Mouse (Mus musculus): ENCODE measurements around the gene Cybrd1. TPM values are rescaled to one million over a fixed set of nuclear protein-coding genes. Genes with fewer than 3 reads are reported as not detected.

Gene Cybrd1
- total RNA-seq (2021): 1 to 10 TPM in 1 of 2 experiments, under 1 TPM in 1; 0.95 to 1.0 TPM
- long read RNA-seq, experiment 1: 0 reads
- long read RNA-seq, experiment 2: 0 reads

DNA sequence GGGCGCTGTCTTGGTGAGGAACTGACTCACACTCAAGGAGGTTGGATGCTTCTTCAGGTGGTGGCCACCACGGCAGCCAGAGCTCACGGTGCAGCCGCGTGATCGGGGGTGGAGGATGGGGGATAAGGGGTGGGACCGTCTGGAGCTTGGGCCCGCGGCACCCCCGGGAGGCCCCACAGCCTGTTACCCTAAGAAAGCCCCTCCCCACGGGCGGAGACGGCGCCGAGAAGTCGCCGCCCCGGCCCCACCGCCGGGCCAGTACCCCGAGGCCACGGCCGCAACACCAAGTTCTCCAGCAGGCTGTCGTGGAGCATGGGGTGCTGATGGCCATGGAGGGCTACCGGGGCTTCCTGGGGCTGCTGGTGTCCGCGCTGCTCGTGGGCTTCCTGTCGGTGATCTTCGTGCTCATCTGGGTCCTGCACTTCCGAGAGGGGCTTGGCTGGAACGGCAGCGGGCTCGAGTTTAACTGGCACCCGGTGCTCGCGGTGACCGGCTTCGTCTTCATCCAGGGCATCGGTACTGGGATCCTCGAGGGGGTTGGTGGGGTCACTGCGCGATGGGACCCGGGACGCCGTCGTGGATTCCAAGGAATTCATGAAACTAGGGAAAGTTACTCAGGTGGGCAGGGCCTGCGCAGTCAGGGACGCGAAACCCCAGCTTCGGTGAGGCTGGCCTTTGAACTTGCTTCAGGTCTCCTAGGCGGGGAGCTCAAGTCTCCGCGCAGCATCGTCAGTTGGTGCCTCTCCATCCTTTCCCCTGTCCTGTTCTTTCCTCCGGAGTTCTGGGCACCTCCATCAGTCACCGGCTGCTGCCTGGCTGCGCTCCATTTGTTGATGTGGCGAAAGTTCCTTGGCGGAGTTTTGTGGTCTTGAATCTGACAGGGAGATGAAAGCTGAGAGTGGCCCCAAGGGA is at the start of gene Cybrd1:
Gene Cybrd1, plus strand, starts transcription at position 127 of the 912 bp plus-strand sequence.
- DNase-seq (ENCODE audit: low spot score in 2 of 2): no peak

DNA sequence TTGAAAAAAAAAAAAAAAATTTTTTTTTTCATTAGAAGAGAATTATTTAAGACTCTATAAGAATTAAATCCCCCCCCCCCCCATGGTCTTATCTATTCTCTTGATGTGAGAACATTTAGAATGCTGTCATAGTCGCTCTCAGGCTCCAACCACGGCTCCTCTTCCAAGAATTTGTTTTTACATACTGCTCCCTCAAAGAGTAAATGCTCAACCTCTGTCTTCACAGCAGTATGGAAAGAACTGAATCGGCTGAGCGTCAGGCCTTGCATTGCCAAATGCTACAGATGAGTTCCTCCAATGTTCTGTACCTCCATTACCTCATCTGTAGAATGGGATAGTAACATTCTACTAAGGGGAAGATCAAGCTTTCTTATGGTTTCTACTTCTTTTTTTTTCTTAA is 46.1 kb upstream of the Cybrd1 start:
- no peak for DNase-seq (ENCODE audit: low spot score in 2 of 2)

GRCm38 (mm10) chr2:71073330-71073729 is 44.4 kb upstream of the Cybrd1 start:
- no peak for DNase-seq (ENCODE audit: low spot score in 2 of 2)

GRCm38 (mm10) chr2:71073828-71074227 is 43.9 kb upstream of the Cybrd1 start:
- DNase-seq (ENCODE audit: low spot score in 2 of 2): no peak

- DNase-seq (ENCODE audit: low spot score in 2 of 2): no peak
These were observed 35.3 kb upstream of the Cybrd1 start for GRCm38 (mm10) chr2:71082416-71082815.

DNA sequence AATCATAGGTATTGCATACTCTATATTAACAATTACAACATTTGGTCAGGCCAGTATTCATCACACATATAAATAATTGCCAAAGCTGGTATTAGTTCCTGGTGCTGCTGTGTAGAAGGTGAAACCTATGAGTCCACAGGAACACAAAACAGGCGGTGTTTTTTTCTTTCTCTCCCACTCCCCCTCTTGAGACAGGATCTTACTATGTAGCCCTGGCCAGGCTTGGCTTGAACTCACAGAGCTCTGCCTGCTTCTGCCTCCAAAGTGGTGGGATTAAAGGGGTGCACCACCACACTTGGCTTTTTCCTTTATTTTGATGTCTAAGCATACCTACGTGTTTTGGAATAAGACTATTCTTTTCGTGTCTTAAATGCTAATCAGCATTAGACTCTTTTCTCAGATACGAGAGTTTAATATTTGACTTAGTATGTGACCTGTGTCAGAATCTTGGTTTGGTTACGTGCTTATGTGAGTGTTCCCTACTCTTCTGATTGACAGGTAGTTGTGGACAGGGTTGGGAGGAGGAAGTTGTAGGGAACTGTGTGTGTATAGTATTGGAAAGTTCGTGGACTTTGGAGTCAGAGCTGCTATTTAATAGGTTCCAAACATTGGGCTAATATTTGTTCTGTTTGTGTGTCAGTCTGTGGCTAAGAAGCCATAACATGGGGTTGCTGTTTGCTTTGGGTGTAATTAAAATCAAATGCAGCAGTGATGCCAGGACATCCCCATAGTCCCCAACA is 34.1 kb upstream of the Cybrd1 start:
- DNase-seq (ENCODE audit: low spot score in 2 of 2): no peak

- DNase-seq (ENCODE audit: low spot score in 2 of 2): no peak
These were observed 28.0 kb upstream of the Cybrd1 start for GRCm38 (mm10) chr2:71089766-71090165.

DNA sequence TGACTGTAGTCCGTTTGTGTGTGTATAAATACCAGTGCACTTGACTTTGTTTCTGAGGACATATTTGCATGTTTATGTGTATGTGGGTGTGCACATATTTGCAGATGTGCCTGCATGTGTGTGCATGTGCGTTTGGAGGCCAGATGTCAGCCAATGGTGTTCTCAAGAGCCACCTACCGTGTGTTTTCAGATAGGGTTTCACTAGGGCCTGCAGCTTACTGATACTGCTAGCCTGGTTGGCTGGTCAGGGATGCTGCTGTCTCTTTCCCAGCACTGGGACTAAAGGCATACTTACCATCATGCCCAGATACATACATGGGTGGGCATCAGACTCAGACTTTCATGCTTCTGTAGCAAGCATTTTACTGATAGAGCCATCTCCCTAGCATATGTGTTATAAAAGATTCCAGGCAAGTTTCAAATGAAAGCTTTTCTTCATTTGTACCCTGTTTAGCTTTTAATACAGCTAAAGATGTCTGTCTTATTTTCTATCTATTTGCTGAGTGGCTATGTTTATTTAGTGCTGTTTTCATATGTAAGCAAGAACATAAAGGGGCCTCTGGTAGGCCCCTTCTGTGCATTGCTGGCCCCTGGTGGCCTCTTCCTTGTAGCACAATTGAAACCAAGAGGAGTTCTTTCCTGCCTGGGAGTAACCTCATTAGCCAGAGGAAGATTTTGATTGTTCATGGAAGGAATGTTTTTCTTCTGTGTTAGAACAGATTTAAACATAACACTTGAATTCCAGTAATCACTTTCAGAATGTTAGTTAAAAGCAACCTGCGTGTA is 26.9 kb upstream of the Cybrd1 start:
- DNase-seq (ENCODE audit: low spot score in 2 of 2): no peak

- no peak for DNase-seq (ENCODE audit: low spot score in 2 of 2)
These were observed 21.6 kb upstream of the Cybrd1 start for GRCm38 (mm10) chr2:71096170-71096569.

DNA sequence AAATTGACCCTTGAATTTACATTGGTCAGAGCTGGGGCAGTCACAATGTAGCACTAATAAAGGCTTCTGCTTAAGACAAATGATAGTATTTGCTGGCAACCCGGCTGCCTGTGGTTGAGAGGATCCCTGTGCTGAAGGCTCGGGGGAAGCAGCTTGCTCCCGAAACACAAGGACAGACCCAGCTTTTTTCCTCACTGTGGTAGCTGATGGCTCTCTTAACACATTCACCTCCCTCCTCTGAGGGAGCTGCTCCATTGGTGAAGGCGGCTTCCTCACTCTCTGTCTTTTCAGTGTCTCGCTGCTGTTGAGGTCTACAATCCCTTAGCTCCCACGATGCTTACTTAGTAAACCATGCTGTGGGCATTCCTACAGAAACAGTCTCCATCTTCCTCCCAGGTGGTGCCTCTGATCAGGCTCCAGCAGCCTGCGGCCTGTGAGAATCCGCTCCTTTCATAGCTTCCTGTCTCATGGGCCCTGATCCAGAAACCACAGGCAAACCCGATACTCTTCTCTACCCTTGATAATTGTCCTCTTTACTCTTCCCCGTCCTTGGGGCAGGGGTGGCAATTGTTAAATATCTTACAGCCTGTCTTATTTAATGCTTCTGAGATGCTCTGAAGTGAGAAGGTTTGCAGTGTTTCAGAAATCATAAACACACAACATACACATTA is 15.0 kb upstream of the Cybrd1 start:
- DNase-seq (ENCODE audit: low spot score in 2 of 2): no peak

DNA sequence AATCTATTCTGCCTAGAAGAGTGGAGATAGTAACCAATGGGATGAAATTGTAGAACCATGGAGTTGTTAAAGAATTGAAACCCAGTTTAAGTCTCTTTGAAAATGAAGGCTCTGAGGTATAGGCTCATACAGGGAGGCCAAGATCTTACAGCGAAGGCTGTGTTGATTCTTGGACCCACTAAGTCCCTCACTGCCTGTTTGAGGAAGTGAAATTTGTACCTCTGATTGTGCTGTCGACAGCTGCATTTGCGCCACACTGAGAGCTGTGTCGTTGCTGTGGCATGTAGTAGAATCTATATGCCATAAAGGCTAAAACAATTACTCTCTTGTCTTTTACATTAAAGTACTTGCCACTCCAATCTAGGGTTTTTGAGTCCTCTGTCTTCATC is 14.4 kb upstream of the Cybrd1 start:
- DNase-seq (ENCODE audit: low spot score in 2 of 2): no peak

- DNase-seq (ENCODE audit: low spot score in 2 of 2): no peak
These were observed 13.0 kb upstream of the Cybrd1 start for GRCm38 (mm10) chr2:71104696-71105095.

DNA sequence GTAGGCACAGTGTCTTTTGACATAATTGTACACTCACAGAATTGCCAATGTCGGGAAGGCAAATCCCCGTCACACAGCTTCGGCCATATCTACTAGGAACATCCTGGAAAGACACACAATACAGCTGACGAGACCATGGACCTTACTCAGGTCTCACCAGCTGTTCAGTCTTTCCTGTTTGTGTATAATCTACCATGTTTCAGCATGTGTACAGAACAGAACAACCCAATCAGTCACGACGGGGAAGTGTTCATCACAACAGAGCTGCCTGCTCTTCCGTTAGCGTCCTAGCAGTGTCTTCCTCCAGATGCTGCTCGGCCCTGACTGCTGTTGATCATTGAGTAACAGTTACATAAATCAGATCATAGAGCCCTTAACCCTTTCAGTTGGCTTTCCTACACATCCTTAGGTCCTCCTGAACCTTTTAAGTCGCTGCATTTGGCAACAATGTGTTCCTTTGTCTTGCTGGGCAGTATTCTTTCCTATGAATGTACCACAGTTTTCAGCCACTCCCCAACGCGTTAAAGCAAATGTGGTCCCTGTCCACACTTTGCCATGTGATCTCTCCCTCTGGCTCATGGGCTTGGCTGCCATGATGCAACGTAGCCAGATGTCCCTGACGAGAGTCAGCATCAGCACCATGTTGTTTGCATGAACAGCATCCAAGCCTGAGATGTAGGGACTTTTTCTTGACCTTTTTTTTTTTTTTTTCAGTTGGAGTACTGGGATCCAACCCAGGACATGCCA is 12.1 kb upstream of the Cybrd1 start:
- DNase-seq (ENCODE audit: low spot score in 2 of 2): no peak

DNA sequence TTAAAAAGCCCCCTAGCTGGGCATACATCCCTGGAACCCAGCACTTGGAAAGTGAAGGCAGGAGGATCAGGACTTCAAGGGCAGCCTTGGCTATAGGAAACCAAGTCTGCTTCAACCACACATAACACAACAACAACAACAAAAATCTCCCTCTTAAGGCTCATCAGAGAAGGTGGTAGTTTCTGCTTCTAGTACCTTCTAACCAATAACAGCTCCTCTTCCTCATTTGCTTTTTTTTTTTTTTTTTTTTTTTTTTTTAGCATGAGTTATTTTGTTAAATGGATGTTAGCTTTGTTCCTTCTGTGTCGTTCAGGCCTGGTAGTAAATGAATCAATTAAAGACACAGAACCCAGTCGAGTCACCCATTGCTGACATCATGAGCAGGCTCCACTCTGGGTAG is 10.5 kb upstream of the Cybrd1 start:
- DNase-seq (ENCODE audit: low spot score in 2 of 2): no peak

DNA sequence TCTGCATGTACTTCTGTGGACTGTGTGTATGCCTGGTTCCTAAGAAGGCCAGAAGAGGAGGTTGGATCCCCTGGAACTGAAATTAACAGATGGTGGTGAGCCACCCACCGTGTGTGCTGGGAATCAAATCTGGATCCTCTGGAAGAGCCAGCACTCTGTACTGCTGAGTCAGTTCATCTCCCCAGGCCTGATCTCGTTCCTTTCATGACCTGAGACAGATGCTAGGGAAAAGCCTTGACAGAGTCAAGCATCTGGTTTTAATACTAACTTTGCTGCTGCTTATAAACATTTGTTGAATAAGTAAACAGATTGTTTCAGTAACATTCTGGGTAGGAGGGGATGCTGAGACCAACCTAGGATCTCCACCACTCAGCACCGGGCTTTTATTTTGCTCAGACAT is 9.2 kb upstream of the Cybrd1 start:
- DNase-seq (ENCODE audit: low spot score in 2 of 2): no peak

DNA sequence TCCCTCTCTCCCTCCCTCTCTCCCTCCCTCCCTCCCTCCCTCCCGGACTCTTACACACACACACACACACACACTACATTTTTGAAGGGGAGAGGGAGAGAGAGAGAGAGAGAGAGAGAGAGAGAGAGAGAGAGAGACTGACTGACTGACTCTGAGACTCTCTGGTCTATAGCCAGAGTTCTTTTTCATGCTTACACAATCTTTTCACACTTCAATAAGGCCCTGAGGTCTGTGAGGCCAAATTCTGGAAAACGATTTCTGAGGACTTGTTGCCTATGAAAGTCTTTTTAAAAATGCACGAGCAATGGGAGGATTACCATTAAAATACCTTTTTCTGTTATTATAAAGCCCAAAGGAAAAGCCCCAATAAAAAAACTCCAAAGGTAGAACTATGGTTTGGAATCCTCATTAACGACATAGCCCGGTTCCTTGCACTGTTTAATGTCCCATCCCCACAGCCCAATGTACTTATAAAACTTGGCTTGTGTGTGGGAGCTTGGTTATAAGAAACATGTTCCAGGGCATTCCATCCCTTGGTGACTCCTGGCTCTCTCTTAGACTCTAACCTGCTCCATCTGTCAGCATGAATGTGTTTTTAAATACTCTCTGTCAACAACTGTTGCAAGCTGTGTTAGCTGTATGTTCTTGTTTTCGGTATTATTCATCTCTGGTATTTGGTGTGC is 4.1 kb upstream of the Cybrd1 start:
- no peak for DNase-seq (ENCODE audit: low spot score in 2 of 2)

- DNase-seq (ENCODE audit: low spot score in 2 of 2): no peak
These were observed 1.6 kb upstream of the Cybrd1 start for GRCm38 (mm10) chr2:71116151-71116550.

- DNase-seq (ENCODE audit: low spot score in 2 of 2): peak; percentile 58 to 63
These were observed 3.1 kb downstream of the Cybrd1 start for GRCm38 (mm10) chr2:71120844-71121243.

GRCm38 (mm10) chr2:71121406-71121805 is 3.7 kb downstream of the Cybrd1 start:
- DNase-seq (ENCODE audit: low spot score in 2 of 2): no peak

Measured in left cerebral cortex, adult 18-20 months (tissue).